Mouse (Mus musculus) testis, postnatal 10 days (tissue): Measurements from ENCODE around the gene Tjp3.

Experiments used
- DNase-seq: peaks from one replicate; pipeline ENCODE4 v3.0.0; 2021; ENCODE audit warnings: low spot score

The Tjp3 gene

GRCm38 (mm10) chr10:81268643-81269412, 22.6 kb downstream of the Tjp3 start:
- no peak for DNase-seq

- peak; percentile 80 for DNase-seq
These were observed 23.3 kb downstream of the Tjp3 start for GRCm38 (mm10) chr10:81268056-81268455.

- peak; percentile 97 for DNase-seq
These were observed 24.9 kb downstream of the Tjp3 start, which contains the start of the genes Mrpl54 and Apba3 for GRCm38 (mm10) chr10:81266211-81267105. Gene Mrpl54, minus strand, starts transcription at chr10:81266934. Gene Apba3, plus strand, starts transcription at chr10:81266960.

GRCm38 (mm10) chr10:81265540-81265939, 25.8 kb downstream of the Tjp3 start:
- no peak for DNase-seq

- no peak for DNase-seq
These were observed 30.4 kb downstream of the Tjp3 start for GRCm38 (mm10) chr10:81261025-81261424.

- DNase-seq, result no peak
These were observed 32.0 kb downstream of the Tjp3 start for GRCm38 (mm10) chr10:81259225-81259884.

- no peak for DNase-seq
These were observed 34.0 kb downstream of the Tjp3 start for GRCm38 (mm10) chr10:81257158-81258039.

- no peak for DNase-seq
These were observed 36.5 kb downstream of the Tjp3 start for GRCm38 (mm10) chr10:81254886-81255285.

- peak; percentile 78 for DNase-seq
These were observed 38.7 kb downstream of the Tjp3 start, which contains the start of gene Matk for GRCm38 (mm10) chr10:81252424-81253419. Gene Matk, plus strand, starts transcription at chr10:81252935.

- no peak for DNase-seq
These were observed 41.9 kb downstream of the Tjp3 start for GRCm38 (mm10) chr10:81249442-81249841.

- no peak for DNase-seq
These were observed 43.6 kb downstream of the Tjp3 start for GRCm38 (mm10) chr10:81247804-81248203.

- DNase-seq, result no peak
These were observed 46.2 kb downstream of the Tjp3 start for GRCm38 (mm10) chr10:81245166-81245565.

GRCm38 (mm10) chr10:81244595-81244994, 46.8 kb downstream of the Tjp3 start:
- DNase-seq, result peak; percentile 93

GRCm38 (mm10) chr10:81244146-81244545, 47.2 kb downstream of the Tjp3 start:
- no peak for DNase-seq

- no peak for DNase-seq
These were observed 49.4 kb downstream of the Tjp3 start for GRCm38 (mm10) chr10:81242021-81242420.

- DNase-seq, result peak; percentile 81
These were observed 50.5 kb downstream of the Tjp3 start for GRCm38 (mm10) chr10:81240876-81241275.

- DNase-seq, result no peak
These were observed 52.8 kb downstream of the Tjp3 start for GRCm38 (mm10) chr10:81238618-81239017.

- DNase-seq, result no peak
These were observed 54.7 kb downstream of the Tjp3 start for GRCm38 (mm10) chr10:81236471-81237268.

- DNase-seq, result no peak
These were observed 57.2 kb downstream of the Tjp3 start for GRCm38 (mm10) chr10:81234206-81234605.
